Mouse (Mus musculus): Measurements from ENCODE around the gene Taar7d. TPM values are rescaled to one million over a fixed set of nuclear protein-coding genes. Genes with fewer than 3 reads are reported as not detected.
A peak's percentile ranks its signal among the peaks of the same experiment; 100 is the strongest.

Gene Taar7d
- total RNA-seq (2014; rRNA removed; ENCODE audit: low replicate concordance) = not detected in 2 replicates
- polyA plus RNA-seq (2015; fragmentation: Nextera tagmentation; extraction: Ambion mirVana) = not detected in 2 replicates

DNA sequence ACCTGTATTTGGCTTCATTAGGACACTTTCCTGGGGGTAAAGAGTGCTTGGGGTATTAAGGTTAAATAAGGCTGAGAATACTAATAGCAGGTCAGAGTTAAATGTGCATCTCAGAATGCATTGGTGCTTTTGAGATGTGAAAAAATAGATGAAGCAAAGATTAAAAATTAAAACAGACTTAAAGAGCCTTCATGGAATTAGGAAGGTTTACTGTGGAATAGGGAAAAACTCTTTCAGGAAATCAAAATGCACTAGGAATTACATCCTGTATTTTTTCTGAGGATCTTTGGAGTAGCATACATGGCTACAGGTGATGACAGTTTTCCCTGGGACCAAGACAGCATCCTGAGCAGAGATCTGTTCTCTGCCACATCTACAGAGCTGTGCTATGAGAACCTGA lies at the start of gene Taar7d:
Taar7d (plus strand) TSS at position 301 of the 400 bp plus-strand sequence.
- Histone ChIP-seq H3K36me3 (replicated peaks; ENCODE audit: control insufficient read depth, insufficient read depth, low read length) (no peaks in the 10 kb centered on the region), H3K4me1 (ENCODE audit: control insufficient read depth, insufficient read depth) (no peaks in the 10 kb centered on the region), H3K9ac (replicated peaks; ENCODE audit: low read depth, low read length) (no peak within 1 kb of the TSS), H3K9me3 (replicated peaks; ENCODE audit: control insufficient read depth, low read length) (no peaks in the 10 kb centered on the region), H3K27me3 (ENCODE audit: control insufficient read depth, insufficient read depth, low read length) (no peaks in the 10 kb centered on the region), H3K4me2 (ENCODE audit: low read depth, low read length) (no peak within 1 kb of the TSS), H3K4me3 (ENCODE audit: low read depth, low read length) (no peak within 1 kb of the TSS), H3K27ac (ENCODE audit: low read depth) (no peak within 1 kb of the TSS)
- no peak for DNase-seq (ENCODE audit: low spot score)
- ATAC-seq (ENCODE audit: insufficient read depth, low read depth) = no peak
- no peak for TF ChIP-seq EP300 (IDR thresholded peaks at IDR 0.05; ENCODE audit: low read depth)
- no peak for TF ChIP-seq CTCF (IDR thresholded peaks at IDR 0.05; ENCODE audit: low read depth)

DNA sequence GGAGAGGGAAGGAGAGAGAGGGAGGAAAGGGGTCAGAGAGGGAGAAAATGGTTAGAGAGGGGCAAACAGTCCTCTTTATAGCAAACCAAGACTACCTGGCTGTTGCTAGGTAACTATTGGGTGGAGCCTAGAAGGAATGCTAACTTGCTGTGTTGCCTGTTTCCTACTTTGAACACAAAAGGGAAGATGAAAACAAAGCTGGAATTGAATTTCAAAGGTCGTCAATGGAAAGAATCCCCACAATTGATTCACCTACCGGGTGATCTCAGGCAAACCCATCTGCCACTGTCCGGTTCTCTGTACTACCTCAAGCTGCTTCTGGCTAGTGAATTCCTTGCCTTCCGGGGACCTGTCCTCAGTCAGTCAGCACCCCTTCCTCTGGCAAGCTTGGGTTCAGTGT lies 49.1 kb upstream of the Taar7d start:
- no peaks in the 10 kb centered on the region for H3K4me1 ChIP-seq (ENCODE audit: control insufficient read depth, insufficient read depth)
- H3K36me3 ChIP-seq (replicated peaks; ENCODE audit: control insufficient read depth, insufficient read depth, low read length) = no peaks in the 10 kb centered on the region
- 48% methylated on average over 4 of the region's 4 CpGs for WGBS
- no peak overlapping the region for H3K4me3 ChIP-seq (ENCODE audit: low read depth, low read length)
- no peak overlapping the region for H3K4me2 ChIP-seq (ENCODE audit: low read depth, low read length)
- no peak overlapping the region for H3K9ac ChIP-seq (replicated peaks; ENCODE audit: low read depth, low read length)
- no peak for DNase-seq (ENCODE audit: low spot score)
- H3K27ac ChIP-seq (ENCODE audit: low read depth) = no peak overlapping the region
- H3K9me3 ChIP-seq (replicated peaks; ENCODE audit: control insufficient read depth, low read length) = no peaks in the 10 kb centered on the region
- TF ChIP-seq EP300 (IDR thresholded peaks at IDR 0.05; ENCODE audit: low read depth) (no peak), CTCF (IDR thresholded peaks at IDR 0.05; ENCODE audit: low read depth) (no peak)
- ATAC-seq (ENCODE audit: insufficient read depth, low read depth) = no peak
- no peaks in the 10 kb centered on the region for H3K27me3 ChIP-seq (ENCODE audit: control insufficient read depth, insufficient read depth, low read length)

DNA sequence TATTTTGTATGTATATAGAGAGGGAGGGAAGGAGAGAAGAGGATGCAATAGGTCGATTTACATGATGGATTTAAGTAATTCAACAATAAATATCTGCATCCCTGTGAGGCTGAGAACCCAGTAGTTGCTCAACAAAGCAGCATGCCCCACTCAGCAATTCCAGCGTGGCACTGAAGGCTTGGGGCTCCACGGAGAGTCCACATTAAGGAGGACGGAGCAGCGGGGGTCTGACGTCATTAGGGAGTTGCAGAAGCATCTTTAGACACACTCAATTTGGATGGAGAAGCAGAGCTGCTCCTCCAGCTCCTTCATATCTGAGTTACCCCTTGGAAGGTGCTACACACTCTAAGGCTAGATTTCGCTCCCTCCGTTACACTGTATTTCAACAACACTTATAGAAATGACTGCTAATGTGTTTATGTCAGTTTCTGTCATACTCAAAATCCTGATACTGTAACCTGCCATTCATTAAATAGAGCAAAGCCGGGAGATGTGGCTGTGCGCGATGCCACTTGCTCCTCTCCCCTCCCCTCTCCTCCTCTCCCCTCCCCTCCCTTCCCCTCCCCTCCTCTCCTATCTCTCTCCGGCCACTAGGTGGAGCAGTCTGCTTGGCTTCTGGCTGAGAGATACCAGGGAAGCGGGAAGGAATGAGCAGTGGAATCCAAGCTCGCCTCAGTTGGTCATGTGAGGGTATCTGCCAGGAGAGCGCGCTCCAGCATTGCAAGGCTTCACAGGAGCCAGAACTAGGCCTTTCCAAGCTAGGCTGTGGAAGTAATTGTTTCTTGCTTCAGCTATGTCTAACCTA lies 47.9 kb upstream of the Taar7d start:
- 41% methylated on average over 16 of the region's 16 CpGs for WGBS
- peak; percentile 76 for ATAC-seq (ENCODE audit: insufficient read depth, low read depth)

DNA sequence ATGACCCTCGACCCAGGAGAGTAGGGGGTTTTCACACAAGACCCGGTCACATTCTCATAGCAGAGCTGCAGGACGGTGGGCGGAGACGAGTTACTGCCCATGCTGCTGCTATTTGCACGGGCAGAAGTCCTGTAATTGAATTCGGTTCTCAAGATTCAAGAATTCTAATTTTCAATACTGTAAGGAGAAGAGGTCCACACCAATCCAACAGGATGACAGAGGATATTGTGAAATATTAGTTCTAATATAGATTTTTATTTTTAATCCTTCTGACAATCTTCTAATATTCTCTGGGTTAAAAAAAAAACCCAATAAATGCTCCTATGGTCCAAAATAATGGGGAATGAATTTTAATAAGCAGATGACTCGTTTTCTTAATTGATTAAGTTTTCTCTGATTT lies 41.5 kb upstream of the Taar7d start, which contains the start of gene Taar6:
Taar6 (minus strand) TSS at position 101 of the 400 bp plus-strand sequence.
- Histone ChIP-seq H3K27me3 (ENCODE audit: control insufficient read depth, insufficient read depth, low read length) (no peaks in the 10 kb centered on the region), H3K36me3 (replicated peaks; ENCODE audit: control insufficient read depth, insufficient read depth, low read length) (no peaks in the 10 kb centered on the region), H3K4me3 (ENCODE audit: low read depth, low read length) (no peak within 1 kb of the TSS), H3K4me1 (ENCODE audit: control insufficient read depth, insufficient read depth) (no peaks in the 10 kb centered on the region), H3K27ac (ENCODE audit: low read depth) (no peak within 1 kb of the TSS), H3K9me3 (replicated peaks; ENCODE audit: control insufficient read depth, low read length) (no peaks in the 10 kb centered on the region), H3K4me2 (ENCODE audit: low read depth, low read length) (no peak within 1 kb of the TSS), H3K9ac (replicated peaks; ENCODE audit: low read depth, low read length) (no peak within 1 kb of the TSS)
- no peak for ATAC-seq (ENCODE audit: insufficient read depth, low read depth)
- 67% methylated on average over 8 of the region's 8 CpGs for WGBS
- no peak for TF ChIP-seq CTCF (IDR thresholded peaks at IDR 0.05; ENCODE audit: low read depth)
- no peak for TF ChIP-seq EP300 (IDR thresholded peaks at IDR 0.05; ENCODE audit: low read depth)
- DNase-seq (ENCODE audit: low spot score) = no peak

More for the DNA sequence above, 47.9 kb upstream of the Taar7d start:
- no peak overlapping the region for H3K9ac ChIP-seq (replicated peaks; ENCODE audit: low read depth, low read length)
- H3K27ac ChIP-seq (ENCODE audit: low read depth) = no peak overlapping the region
- no peaks in the 10 kb centered on the region for H3K4me1 ChIP-seq (ENCODE audit: control insufficient read depth, insufficient read depth)
- no peak overlapping the region for H3K4me2 ChIP-seq (ENCODE audit: low read depth, low read length)
- no peaks in the 10 kb centered on the region for H3K27me3 ChIP-seq (ENCODE audit: control insufficient read depth, insufficient read depth, low read length)
- no peaks in the 10 kb centered on the region for H3K36me3 ChIP-seq (replicated peaks; ENCODE audit: control insufficient read depth, insufficient read depth, low read length)
- TF ChIP-seq CTCF (IDR thresholded peaks at IDR 0.05; ENCODE audit: low read depth) (peak; percentile 99), EP300 (IDR thresholded peaks at IDR 0.05; ENCODE audit: low read depth) (no peak)
- H3K9me3 ChIP-seq (replicated peaks; ENCODE audit: control insufficient read depth, low read length) = no peaks in the 10 kb centered on the region
- no peak overlapping the region for H3K4me3 ChIP-seq (ENCODE audit: low read depth, low read length)
- DNase-seq (ENCODE audit: low spot score) = peak; percentile 83

DNA sequence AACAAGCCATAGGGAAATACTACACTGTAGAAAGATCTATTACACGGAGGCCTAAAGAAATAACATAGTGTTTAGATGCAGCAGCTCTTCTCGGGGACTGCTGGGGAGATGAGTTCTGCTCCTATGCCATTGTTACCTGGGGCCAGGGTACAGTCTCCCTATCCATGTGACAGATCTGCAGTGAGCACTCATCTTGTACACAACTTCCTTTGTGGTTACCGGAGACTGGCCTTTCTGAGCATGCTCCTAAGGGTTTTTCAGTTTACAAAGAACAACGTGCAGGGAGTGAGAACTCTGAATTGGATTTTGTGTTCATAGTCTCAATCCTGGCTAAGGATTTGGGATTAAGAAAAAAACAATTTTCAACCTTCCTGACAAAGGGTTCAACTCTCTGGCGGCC lies 40.6 kb upstream of the Taar7d start:
- H3K36me3 ChIP-seq (replicated peaks; ENCODE audit: control insufficient read depth, insufficient read depth, low read length) = no peaks in the 10 kb centered on the region
- WGBS = 77% methylated on average over 5 of the region's 5 CpGs
- TF ChIP-seq CTCF (IDR thresholded peaks at IDR 0.05; ENCODE audit: low read depth) (no peak), EP300 (IDR thresholded peaks at IDR 0.05; ENCODE audit: low read depth) (no peak)
- no peaks in the 10 kb centered on the region for H3K27me3 ChIP-seq (ENCODE audit: control insufficient read depth, insufficient read depth, low read length)
- H3K27ac ChIP-seq (ENCODE audit: low read depth) = no peak overlapping the region
- ATAC-seq (ENCODE audit: insufficient read depth, low read depth) (no peak), DNase-seq (ENCODE audit: low spot score) (no peak)
- no peak overlapping the region for H3K4me3 ChIP-seq (ENCODE audit: low read depth, low read length)
- H3K4me2 ChIP-seq (ENCODE audit: low read depth, low read length) = no peak overlapping the region
- H3K4me1 ChIP-seq (ENCODE audit: control insufficient read depth, insufficient read depth) = no peaks in the 10 kb centered on the region
- H3K9me3 ChIP-seq (replicated peaks; ENCODE audit: control insufficient read depth, low read length) = no peaks in the 10 kb centered on the region
- H3K9ac ChIP-seq (replicated peaks; ENCODE audit: low read depth, low read length) = no peak overlapping the region
